Mouse (Mus musculus): ENCODE data around the gene Ugt1a7c.
"Not testable (repeated sequence)": the region's sequence is repeated elsewhere in the genome, so short reads cannot be mapped to it uniquely, and the experiment has no call there.

The Ugt1a7c gene

DNA sequence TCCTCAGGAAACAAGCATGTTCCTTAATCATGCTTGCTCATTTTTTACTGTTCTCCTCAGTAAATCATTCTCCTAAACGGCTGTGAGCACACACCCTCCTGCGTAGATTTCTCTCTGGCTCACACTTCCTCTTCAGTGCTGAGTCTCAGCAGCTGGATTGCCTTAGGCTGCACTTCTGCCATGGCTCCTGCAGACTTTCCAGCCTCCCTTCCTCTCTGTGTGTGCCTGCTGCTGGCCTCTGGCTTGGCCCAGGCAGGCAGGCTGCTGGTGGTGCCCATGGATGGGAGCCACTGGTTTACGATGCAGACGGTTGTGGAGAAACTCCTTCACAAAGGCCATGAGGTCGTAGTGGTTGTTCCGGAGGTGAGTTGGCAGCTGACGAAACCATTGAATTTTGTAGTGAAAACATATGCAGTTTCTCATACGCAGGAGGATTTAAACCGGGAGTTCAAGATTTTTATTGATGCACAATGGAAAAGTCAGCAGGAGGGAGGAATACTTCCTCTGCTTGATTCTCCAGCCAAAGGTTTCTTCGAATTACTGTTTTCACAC is at the start of gene Ugt1a7c:
TSS of gene Ugt1a7c (plus strand) at position 122 of the 552 bp plus-strand sequence.
- DNase-seq (ENCODE audit: low spot score), result no peak

DNA sequence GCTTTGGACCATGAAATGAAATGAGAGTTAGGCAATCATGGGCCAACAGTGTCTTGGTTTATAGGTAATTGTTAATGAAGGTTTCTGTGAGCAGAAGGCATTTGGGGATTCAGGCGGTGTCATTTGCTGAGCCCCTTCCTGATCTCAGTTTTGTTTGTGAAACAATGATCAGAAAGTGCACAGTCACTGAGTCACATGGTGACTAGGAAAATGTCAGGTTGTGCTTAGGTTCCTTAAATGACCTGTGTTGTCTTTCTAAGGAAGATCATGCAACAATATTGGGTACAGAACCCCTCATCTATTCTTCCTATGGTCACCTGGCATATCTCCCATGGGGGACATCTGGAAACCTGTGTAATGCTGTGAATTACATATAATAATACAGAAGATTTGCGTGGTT is 47.5 kb upstream of the Ugt1a7c start:
- DNase-seq (ENCODE audit: low spot score), result not testable (repeated sequence)

DNA sequence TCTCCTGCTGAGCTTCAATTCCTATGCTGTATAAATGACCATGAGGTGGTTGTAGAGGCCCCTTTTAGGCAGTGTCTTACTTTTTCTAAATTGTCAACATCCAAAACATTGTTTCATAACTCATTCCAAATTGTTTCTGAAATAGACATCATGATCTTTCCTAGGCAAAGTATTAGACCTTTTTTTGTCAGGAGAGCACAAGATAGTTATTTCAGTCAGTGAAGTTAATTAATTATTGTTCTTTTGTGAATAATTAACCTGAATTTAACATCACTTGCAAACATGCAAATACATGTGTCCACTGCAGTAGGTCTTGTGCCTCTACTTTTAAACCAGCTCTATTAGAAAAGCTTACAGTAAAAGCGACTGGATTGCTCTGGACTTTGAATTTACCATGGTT is 39.8 kb upstream of the Ugt1a7c start, which contains the start of gene Ugt1a10:
TSS of gene Ugt1a10 (plus strand) at position 301 of the 400 bp plus-strand sequence.
- DNase-seq (ENCODE audit: low spot score), result no peak

DNA sequence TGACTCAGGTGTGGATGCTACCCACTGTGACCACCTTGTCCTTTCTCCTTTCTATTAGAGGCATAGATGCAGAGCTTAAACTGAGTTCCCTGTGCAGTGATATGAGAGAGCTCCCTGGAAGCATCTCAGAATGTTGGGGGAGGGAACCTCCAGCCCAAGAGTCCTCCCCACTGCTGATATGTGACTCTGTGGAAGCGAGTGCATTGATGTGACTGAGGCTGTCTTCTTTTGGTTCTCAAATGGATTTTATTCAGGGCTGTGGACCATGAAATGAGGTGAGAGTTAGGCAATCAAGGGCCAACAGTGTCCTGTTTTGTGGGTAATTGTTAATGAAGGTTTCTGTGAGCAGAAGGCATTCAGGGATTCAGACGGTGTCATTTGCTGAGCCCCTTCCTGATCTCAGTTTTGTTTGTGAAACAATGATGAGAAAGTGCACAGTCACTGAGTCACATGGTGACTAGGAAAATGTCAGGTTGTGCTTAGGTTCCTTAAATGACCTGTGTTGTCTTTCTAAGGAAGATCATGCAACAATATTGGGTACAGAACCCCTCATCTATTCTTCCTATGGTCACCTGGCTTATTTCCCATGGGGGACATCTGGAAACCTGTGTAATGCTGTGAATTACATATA is 28.3 kb upstream of the Ugt1a7c start:
- DNase-seq (ENCODE audit: low spot score), result not testable (repeated sequence)

DNA sequence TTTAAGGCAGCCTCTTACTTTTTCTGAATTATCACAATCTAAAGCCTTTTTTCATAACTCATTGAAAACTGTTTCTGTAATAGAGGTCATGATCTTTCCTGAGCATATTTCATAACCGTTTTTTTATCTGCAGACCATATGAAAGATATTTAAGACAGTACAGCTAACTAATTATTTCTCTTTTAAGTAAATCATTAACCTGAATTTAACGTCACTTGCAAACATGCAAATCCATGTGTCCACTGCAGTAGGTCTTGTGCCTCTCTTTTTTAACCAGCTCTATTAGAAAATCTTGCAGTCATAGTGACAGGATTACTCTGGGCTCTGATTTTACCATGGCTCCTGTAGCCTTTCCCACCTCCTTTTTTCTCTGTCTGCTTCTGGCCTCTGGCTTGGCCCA is 24.4 kb upstream of the Ugt1a7c start, which contains the start of gene Ugt1a9:
TSS of gene Ugt1a9 (plus strand) at position 306 of the 400 bp plus-strand sequence.
- DNase-seq (ENCODE audit: low spot score), result no peak

DNA sequence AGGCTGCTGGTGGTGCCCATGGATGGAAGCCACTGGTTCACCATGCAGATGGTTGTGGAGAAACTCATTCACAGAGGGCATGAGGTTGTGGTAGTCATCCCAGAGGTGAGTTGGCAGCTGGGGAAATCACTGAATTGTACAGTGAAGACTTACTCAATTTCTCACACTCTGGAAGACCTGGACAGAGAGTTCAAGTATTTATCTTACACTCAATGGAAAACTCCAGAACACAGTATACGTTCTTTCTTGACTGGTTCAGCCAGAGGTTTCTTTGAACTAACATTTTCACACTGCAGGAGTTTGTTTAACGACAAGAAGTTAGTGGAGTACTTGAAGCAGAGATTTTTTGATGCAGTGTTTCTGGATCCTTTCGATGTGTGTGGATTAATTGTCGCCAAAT is 24.0 kb upstream of the Ugt1a7c start:
- no peak for DNase-seq (ENCODE audit: low spot score)

DNA sequence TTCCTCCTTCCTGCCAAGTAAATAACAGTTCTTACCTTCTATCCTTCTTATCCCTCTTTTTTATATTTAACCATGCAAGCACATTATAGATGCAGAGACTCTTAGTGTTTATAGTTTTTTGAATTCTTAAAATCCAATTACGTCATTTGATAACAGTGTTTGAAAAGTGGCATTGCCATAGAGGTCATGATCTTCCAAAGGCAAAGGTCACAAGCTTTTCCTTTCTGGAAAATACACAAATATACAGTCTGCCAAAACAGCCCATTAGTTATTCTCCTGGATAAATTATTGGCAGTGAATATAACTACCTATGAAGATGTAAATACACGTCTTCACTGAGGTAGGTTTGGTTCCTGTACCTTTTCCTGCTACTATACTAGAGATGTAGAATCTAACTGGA is 20.4 kb upstream of the Ugt1a7c start:
- DNase-seq (ENCODE audit: low spot score), result no peak

DNA sequence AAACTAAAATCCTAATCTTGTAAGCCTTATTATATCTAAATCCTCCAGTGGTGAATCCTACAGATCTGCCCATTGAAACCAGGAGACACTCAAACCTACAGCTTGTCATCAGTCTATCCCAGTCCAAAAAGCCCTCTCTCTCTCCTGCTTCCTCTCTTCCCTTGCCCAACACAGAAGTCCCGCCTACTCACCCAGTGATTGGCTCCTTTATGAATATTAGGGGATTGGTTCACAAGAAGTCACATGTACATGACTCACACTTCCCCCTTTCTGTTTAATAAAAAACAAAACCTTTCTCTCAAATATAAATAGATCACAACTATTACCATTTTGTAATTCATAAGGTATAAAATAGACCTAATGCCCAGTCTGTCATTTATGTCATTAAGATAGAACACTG is 17.7 kb upstream of the Ugt1a7c start:
- DNase-seq (ENCODE audit: low spot score), result no peak

DNA sequence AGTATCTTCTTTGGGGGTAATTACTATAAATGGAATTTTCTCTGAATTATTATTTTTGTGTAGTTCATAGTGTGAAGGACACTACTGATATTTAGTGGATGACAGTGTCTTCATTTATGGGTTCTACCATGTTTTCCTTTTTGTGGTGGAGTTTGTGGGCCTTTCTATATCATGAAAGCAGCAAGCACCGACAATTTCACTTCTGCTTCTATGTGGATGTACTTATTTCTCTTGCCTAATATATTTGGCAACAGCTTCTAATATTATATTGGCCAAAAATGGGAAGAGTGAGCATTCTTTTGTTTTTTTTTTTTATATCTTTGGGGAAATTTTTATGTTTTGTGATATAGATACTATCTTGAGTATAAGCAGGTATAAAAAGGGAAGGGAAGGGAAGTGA is 13.2 kb upstream of the Ugt1a7c start:
- no peak for DNase-seq (ENCODE audit: low spot score)

DNA sequence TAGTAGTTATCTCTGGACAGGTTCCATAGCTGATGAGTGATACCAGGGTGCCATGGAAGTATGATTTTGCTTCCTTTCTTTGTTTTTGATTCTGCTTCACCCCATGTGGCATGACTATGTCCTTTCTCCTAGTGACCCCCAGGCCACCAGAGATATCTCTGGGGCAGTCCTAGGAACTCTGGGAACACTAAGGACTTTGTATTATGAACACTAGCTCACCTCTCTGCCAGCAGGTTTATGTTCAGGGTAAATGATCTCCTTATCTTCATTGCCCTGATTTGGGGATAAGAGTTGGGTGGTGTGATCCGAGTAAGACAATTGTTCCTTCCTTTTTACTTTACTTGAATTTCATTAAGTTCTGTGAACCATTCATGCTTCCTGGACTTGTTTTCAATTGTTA is 8.7 kb upstream of the Ugt1a7c start:
- DNase-seq (ENCODE audit: low spot score), result no peak

DNA sequence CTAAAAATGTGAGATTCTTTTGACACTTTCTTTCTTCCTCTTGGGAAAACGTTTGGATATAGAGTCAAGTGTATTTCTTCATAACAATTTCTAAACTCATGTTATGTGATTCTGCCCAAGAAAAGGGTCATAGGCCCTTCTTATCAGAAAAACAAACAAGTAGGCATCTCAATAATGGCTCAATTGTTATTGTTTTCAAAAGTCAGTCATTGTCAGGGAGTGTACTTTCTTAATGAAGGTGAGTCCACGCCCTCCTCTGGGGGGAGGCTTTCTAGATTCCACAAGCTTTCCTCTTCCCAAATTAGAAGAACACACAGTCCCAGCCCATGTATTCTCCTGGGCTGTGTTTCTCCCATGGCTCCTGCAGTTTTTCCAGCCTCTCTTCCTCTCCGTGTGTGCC is 7.3 kb upstream of the Ugt1a7c start, which contains the start of gene Ugt1a8:
TSS of gene Ugt1a8 (plus strand) at position 301 of the 400 bp plus-strand sequence.
- no peak for DNase-seq (ENCODE audit: low spot score)

DNA sequence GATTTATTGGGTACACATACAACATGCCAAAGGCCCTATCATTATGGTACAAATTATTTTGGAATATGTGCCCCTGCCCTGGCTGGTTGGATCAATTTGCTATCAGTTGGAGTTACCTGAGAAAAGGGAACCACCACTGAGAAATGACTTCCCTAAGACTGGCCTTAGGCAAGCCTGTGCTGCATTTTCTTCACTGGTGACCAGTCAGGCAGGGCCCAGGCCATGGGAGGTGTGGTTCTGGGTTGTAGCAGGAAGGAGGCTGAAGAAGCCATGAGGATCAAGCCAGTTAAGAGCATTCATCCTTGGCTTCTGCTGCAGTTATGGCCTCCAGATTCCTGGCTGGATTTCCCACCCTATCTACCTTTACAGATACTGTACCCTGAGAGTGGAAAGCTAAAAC is 2.5 kb upstream of the Ugt1a7c start:
- DNase-seq (ENCODE audit: low spot score), result no peak

DNA sequence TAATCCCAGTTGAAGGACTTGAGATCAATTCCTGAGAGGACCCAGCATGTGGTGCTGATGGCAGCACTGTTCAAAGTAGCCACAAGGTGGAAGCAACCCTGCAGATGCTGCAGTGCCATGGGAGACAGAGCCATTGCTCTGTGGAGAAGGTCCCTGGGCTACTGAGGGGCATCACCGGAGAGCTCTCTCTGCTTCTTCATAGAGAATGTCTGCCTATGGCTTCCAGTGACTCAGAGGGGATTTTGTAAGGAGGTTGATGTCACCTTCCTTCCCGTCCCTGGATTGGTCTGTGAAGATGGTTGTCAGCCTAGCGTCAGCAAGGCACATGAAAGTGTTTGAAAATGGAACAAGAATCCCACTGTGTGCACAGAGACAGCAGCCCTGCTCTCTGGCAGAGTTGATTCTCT is 589 bp upstream of the Ugt1a7c start:
- not testable (repeated sequence) for DNase-seq (ENCODE audit: low spot score)

DNA sequence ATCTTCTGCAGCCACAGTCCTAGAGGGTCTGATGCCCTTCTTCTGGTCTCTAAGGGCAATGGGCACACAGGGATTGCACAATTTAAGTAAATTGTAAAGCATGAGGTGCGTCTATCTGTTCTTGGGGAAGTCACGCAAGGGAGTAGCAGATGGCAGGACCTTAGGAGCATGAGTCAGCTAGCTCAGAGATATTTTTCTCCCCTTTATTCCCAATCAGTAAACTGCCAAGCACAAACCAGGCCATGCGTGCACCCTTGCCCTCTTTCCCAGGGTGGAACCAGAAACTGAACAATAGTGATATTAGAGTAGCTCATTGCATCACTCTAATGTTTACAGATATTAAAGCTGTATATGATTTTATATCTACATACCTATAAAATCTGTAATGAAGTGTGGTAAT is 3.7 kb downstream of the Ugt1a7c start:
- DNase-seq (ENCODE audit: low spot score), result not testable (repeated sequence)

DNA sequence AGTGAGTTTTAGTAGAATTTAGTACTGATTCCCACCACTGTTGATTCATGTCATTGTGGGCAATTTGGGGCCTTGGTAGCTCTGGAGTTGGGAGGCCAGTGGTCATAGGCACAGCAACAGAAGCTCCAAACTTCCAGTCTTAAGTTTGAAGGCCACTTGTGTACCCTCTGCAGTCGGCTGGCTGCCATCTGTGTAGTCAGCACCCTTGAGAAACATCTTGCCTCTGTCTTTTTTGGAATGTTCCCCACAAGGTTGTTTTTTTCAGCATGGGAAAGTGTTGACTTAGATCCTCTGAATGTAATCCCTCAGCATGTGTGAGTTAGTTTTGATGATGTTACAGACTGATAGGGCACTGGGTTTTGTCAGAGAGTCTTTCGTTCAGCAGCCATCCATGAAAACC is 4.8 kb downstream of the Ugt1a7c start:
- DNase-seq (ENCODE audit: low spot score), result not testable (repeated sequence)

DNA sequence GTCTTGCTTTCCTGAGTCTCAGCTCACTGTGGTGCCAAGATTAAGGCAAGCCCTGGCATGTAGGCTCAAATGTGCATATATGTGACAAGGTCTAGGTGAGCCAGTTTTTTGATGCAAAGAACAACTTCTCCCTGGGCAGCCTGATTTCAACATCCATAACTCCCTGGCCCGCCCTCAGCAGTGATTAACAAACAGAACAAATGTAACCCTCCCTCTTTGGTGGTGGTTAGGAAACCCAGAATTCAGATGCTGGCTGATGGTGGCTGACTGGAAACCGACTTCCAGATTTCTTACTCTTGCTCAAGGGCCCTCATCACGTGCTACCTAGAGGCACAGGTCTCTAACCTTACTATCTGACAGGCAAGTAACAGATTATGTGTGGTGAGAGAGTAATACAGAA is 8.2 kb downstream of the Ugt1a7c start, which contains the start of gene Ugt1a6b:
TSS of gene Ugt1a6b (plus strand) at position 234 of the 400 bp plus-strand sequence.
- DNase-seq (ENCODE audit: low spot score), result not testable (repeated sequence)

DNA sequence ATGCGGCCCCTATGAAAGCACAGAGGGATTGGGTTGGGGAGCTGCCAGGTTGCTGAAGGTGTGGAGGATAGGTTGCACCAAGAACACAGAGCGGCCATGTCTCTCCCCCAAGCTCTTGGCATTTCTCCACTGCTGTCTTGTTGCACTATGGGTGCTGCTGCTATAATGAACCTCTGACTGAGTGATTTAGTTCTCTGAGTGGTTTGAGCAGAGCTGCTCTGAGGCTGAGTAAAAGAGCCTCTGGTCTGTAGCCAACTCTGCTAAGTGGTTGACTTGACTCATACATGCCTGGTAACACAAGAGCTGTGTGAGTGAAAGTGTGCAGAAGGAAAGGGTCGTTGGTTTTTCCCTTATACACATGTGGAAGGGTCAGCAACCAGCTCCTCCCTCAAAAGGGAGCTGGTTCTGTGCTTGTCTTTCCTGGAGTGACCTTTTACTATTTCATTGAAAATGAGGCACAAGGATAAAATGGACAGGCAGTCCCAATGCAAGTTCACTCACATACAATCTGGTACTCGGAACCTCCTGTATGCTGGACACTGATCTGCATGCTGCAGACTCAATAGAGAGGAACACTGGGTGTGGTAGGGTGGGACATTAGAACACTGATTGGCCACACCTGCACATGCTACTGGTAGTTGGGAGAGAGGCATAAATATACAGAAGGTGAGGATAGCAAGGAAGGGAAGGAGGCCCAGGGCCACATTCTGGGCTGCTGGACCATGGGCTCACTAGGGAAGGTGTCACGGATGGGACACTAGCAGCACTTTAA is 9.0 kb downstream of the Ugt1a7c start:
- not testable (repeated sequence) for DNase-seq (ENCODE audit: low spot score)

DNA sequence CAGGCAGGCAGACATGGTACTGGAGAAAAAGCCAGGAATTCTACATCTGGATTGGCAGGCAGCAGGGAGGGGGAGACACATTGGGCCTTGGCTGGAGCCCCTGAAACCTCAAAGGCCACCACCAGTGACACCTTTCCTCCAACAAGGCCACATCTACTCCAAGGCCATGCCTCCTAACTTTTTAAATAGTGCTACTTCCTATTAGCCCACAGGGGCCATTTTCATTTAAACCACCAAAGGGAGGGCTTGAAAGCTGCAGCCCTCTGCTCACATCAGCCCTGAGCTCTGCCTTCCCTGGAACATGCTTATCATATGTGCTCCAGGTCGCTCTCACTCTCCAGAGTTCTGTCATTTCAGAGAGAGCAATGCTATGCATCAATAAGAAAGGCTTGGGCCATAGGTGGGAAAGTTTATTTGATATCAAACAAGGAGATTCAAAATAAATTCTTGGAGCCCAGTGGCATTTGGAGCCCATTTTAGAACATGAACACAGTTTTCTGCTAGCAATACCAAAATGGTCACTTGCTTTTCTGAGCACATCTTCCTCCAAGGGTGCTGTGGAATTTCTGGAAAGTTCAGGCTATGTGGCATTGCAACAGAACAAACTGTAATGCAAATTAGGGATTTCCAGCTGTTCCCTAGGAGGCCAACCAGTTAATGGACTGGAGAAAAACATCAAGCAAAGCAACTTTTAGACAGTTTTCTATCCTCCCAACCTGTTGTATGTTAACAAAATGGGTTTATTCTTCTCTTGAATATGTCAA is 10.0 kb downstream of the Ugt1a7c start:
- no peak for DNase-seq (ENCODE audit: low spot score)

DNA sequence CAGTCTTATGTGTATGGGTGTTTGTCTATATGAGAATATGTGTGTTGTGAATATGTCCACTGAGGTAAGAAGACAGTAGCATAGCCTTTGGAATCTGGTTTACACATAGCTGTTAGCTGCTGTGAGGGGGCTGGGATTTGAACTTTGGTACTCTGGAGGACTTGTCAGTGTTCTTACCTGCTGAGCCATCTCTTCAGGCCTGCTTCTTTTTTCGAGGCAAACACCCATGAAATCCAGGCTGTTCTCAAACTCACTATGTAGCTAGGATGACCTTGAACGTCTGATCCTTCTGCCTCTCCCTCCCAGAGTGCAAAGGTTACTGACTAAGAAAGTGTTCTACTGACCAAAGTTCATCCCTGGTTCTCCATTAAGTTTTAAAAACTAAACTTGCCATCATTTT is 10.8 kb downstream of the Ugt1a7c start:
- DNase-seq (ENCODE audit: low spot score), result no peak

DNA sequence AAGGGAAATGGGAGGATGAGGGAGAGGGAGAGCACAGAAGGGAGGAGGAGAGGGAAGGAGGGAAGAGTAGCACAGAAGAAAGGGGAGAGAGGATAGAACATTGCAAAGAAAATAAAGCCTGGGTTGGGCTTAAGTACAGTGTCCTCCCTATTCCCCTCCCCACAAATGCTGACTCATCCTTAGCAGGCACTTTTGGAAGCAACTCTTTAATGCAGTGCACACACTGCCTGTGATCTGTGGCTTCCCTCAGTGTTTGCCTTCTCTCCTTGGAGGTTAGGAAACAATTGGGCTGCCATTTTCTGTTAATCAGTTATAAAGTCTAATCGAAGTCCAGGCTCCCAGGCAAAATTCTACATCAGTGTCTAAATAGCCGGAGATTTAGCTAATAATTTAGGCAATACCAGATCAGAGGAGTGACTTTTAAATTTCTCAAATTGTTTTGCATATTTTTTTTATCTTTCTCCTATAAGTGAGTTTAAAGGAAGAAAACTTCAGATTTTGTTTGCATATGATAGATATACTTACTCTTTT is 14.2 kb downstream of the Ugt1a7c start:
- not testable (repeated sequence) for DNase-seq (ENCODE audit: low spot score)

DNA sequence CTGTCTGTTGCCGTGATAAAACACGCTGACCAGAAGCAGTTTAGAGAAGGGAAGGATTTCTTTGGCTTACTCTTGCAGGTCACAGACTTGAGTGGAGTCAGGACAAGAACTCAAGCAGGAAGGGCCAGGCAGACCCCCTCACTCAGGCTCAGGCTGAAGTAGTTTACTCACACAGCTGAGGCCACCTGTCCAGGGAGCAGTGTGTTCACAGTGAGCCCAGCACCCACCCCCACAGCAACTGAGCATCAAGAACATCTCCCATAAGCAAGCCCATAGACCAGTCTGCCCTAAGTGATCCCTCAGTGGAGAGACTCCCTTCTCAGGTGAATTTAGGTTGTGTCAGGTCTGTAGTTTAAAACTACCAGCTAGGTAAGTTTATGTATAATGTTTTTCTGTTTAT is 14.7 kb downstream of the Ugt1a7c start:
- not testable (repeated sequence) for DNase-seq (ENCODE audit: low spot score)

DNA sequence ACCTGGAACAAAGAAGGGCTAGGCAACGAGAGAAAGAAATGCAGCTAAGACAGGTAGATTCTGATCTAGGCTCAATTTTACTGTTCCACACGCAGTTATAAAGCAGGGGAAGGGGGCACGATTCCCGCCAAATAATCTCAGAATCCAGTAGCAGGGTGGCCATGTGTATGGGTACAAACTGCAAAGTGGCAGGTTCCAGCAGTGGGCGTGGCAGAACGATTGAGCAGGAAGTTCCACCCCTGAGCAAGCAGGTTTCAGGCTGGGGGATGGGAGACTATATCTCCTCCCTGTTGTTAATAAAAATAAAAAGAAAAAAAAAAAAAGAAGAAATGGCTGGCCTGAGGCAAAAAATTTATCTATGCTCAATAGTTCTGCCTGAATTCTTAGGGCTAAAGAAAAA is 17.9 kb downstream of the Ugt1a7c start:
- not testable (repeated sequence) for DNase-seq (ENCODE audit: low spot score)

Measured in urinary bladder, postnatal 10 days (tissue).